Mouse (Mus musculus): ENCODE measurements around the gene Diras1.

GRCm38 (mm10) chr10:80971533-80971932, 53.9 kb downstream of the Diras1 start:
- no peak for TF ChIP-seq CTCF (IDR thresholded peaks at IDR 0.05; ENCODE audit: extremely low read depth, insufficient read depth, low read length)
- TF ChIP-seq POLR2A (IDR thresholded peaks at IDR 0.05; ENCODE audit: extremely low read depth, insufficient read depth, low read length) = no peak

Measured in cortical plate, adult 2 months (tissue).